Mouse (Mus musculus) v-Abl transformed pro-B cells (cell line): ENCODE results near the gene Fbn1.

Experiments used
- in situ Hi-C, 2 experiments: fragments of 400-800 bp; cut with MboI; formaldehyde crosslinking; loops; one replicate each; pipeline ENCODE4 v1.15.1; 2025; ENCODE audit not compliant: unreplicated experiment in 2 of 2

The Fbn1 gene

GRCm38 (mm10) chr2:125507893-125508292 is at the start of gene Fbn1:
Fbn1 (minus strand) TSS chr2:125507993.
- in situ Hi-C loops, result no loop called here

GRCm38 (mm10) chr2:125555830-125556229 is 48.0 kb upstream of the Fbn1 start:
- in situ Hi-C loops, result no loop called here

DNA sequence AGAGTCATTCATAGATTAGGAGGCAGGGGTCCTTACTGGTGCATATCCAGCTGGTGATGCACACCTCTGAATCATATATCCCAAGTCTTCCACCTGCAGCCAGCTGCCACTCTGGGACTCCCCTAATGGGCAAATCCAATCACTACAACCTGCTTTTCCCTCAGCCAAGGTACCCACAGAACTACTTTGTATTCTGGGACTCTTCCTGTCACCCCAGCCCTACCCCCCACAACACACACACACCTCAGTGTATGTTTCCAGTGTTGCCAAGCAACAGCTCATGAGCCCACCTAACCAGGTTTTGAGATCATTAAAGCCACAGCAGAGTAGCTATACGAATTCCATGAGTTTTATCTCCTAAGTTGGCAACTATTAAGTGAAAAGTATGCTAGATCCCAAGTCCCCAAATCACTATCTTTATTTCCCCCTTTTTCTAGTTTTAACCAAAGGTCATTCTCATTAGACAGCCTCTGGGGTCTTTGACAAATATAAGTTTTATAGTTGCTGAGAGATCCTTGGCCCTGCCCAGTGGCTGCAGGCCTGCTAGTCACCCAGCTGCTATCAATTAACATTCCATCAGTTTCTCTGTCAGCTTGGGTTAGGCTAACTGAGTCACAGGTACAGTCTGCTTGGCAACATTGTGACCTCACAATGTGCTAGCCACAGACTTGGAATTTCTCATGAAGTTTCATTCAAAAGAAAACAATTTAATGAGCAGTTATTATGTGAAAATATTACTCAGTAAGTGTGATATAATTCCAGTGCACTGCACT is 41.2 kb upstream of the Fbn1 start:
- in situ Hi-C loops, result no loop called here

DNA sequence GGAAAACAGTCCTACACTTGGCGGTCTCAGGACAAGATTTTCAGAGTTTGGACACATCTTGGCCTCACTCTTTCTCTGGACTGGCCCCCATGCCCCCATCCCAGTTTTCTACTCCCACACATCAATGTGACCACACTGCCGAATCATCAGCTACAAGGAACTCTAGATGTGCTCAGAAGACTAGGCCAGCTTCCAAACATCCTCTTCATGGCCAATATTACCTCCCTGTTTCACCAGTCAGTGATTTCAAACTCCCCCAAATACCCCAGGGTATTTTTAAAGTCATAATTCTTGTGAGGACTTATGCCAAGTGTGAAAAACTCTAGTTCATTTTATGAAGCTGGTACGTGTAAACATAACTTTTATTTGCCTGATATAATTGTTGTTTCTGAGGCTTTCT is 37.2 kb upstream of the Fbn1 start:
- in situ Hi-C loops, result no loop called here

DNA sequence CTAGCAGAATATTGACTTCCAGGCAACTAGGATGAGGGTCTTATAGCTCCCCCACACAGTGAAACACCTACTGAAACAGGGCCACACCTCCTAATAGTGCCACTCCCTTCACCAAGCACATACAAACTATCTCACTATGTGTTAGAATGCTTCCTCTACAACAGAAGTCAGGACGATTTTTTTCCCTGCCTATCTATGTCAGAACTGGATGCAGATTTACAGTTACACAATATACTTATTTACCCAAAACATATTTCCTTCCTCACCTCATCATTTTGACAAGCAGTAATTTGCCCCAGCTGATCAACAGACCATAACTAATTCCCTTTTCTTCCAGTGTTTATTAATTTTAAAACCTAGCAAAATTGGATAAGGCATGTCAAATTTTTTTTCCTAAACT is 35.9 kb upstream of the Fbn1 start:
- in situ Hi-C loops, result no loop called here

DNA sequence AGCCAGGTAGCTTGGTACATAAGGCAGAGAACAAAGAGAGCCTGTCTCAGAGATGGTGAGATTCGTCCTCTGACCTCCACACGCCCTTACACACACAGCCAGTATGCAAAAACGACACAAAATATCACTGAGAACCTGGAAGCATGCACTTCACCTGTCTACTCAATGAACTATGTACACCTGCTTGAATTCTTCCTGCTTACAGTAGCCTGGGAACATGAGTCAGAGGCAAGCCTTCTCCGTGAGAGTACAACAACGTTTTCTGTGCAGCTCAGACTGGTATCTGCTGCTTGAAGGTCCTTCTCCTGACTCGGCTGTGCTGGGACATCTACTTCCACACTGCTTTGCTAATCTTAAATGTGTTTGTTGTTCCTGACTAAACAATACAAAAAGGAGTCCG is 33.7 kb upstream of the Fbn1 start:
- in situ Hi-C loops, result no loop called here

DNA sequence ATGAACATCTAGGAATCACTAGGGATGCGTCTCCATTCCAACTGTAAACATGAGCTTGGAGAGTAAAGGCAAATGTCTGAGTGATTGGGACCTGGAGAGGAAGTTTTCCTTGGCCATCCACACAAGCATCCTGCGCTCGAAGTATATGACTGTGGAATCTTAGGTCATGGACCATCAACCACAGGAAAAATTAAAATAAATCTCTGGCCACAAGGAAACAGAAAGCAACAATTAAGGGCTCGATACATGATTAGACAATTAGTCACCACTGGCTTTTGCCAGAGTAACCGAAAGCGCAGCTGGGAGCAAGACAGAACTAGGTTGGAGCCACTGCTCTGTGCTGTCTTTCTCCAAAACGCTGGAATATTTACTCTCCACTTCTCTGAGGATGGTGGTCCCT is 32.8 kb upstream of the Fbn1 start:
- in situ Hi-C loops, result no loop called here

DNA sequence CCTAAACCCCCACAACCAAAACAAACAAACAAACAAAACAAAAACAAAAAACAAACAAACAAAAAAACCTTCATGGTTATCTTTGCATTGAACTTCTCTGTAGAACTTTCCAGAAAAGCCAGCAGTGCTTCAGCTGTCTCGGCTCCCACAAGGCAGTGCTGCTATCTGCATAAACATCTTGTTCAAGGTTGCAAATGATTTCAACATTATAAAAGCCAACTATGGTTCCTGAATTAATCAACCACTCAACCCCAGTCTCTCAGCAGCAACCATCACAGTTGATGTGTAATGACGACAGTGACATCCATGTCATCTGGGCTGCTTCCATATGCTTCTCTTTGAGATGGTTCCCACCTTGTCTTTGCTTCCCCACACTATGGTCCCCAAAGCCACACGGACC is 31.8 kb upstream of the Fbn1 start:
- in situ Hi-C loops, result no loop called here

- in situ Hi-C loops, result no loop called here
Observed at GRCm38 (mm10) chr2:125530665-125531064, 22.9 kb upstream of the Fbn1 start.

- in situ Hi-C loops, result no loop called here
Observed at GRCm38 (mm10) chr2:125526566-125526965, 18.8 kb upstream of the Fbn1 start.

- in situ Hi-C loops, result no loop called here
Observed at GRCm38 (mm10) chr2:125525484-125525883, 17.7 kb upstream of the Fbn1 start.

DNA sequence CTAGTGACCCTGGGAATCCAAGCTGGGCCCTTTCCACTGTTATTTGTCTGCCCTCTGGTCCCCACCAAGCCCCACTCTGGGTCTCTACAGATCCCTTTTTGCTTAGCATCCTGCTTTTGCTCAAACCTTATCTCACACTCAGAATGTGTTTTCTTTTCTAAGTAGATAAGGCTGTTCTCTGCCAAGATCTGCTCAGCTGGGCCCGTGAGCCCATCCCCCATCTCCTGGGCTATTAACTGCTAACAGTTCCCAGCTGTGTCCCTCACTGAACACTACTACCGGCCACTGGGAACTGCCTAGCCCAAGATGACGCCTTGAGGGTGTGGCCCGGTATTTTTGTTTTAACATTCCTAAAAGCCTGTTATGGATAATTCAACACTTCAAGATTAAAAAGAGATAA is 8.8 kb upstream of the Fbn1 start:
- in situ Hi-C loops, result no loop called here

- in situ Hi-C loops, result no loop called here
Observed at GRCm38 (mm10) chr2:125515291-125516057, 7.7 kb upstream of the Fbn1 start.

GRCm38 (mm10) chr2:125514391-125514790 is 6.6 kb upstream of the Fbn1 start:
- in situ Hi-C loops, result no loop called here

GRCm38 (mm10) chr2:125512544-125512943 is 4.8 kb upstream of the Fbn1 start:
- in situ Hi-C loops, result no loop called here

DNA sequence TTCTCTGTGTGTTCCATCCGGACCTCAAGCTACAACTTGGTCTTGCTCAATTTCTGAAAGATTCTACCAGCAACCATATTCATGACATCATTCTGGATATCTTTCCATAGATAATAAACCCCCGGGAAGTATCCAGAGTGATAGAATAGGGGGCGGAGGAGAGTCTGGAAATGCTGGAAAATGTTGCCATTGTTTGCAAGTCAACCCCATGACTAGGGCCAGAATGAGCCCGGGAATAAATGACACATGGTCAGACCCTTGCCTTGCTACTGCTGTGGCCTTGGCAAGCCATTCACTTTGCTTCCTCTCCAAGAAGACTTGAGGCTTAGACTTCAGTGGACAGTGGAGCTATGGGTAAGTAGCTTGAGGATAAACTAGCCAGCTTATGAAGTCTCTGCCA is 4.1 kb upstream of the Fbn1 start:
- in situ Hi-C loops, result no loop called here

DNA sequence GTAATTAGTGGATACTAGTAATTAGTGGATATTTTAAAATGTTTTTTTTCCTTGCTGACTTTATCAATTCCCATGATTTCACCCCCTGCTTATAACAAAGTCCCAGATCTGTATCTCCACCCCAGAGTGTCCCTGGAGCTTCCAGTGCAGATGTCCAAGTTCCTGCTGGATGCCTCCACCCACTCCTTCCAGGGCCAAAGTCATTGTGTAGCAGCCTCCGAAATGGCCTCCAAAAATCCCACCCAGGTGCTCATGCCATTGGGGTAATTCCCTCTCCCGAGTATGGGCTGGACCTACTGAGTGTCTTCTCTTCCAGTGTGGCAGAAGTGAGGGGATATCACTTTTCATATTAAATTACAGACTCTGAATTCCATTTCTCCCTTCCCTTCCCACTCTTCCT is 3.0 kb upstream of the Fbn1 start:
- in situ Hi-C loops, result no loop called here

DNA sequence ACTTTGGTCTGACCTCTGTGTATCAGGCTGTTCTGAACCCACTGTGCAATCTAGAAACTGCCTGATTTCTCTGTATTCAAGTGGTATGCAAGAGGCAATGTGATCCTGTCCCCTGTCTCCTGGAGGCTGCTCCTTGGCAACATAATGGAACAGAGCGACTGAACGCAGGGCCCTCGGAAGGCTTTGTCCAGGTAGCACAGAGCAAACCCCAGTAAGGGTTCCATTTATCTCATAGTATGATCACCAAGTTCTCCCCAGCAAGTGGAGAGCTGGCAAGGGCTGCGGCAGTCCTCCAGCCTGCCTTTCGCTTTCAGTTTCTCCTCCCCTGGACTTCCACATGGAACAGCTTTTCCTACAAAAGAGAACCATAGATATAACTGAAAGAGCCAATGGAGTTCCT is 588 bp upstream of the Fbn1 start:
- in situ Hi-C loops, result no loop called here

- in situ Hi-C loops, result no loop called here
Observed at GRCm38 (mm10) chr2:125506316-125507054, 1.3 kb downstream of the Fbn1 start.

DNA sequence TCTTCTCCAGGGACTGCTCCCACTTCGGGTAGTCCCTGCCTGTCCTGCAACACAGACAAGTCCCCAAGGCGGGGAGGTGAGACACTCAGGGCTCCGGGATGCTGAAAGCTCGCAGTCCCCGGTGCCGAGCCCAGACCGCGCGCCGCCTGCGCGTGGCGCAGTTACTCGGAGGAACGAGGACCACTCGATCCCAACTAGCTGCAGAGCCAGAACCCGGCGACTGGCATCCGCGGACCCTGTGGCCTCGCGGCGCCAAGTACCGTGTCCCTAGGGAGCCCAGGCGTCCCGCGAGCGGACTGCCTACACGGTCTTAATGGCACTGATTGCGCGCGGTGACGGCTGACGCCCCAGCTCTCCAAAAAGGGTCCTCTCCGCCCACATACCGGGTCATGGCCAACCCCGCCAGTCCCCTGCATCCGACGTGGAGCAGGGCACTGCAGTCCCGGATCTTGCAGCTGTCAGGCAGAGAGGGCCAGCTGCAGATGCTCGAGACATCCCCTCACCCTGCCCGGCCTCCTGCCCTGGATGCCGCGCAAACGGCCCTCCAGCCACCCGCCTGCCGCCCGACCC is 2.0 kb downstream of the Fbn1 start:
- in situ Hi-C loops, result no loop called here
